Mouse (Mus musculus) testis, postnatal 10 days (tissue): Measurements from ENCODE around the gene Rnf121.

ENCODE experiments used
- DNase-seq: peaks from one replicate; pipeline ENCODE4 v3.0.0; 2021; ENCODE audit warnings: low spot score

Gene Rnf121

DNA sequence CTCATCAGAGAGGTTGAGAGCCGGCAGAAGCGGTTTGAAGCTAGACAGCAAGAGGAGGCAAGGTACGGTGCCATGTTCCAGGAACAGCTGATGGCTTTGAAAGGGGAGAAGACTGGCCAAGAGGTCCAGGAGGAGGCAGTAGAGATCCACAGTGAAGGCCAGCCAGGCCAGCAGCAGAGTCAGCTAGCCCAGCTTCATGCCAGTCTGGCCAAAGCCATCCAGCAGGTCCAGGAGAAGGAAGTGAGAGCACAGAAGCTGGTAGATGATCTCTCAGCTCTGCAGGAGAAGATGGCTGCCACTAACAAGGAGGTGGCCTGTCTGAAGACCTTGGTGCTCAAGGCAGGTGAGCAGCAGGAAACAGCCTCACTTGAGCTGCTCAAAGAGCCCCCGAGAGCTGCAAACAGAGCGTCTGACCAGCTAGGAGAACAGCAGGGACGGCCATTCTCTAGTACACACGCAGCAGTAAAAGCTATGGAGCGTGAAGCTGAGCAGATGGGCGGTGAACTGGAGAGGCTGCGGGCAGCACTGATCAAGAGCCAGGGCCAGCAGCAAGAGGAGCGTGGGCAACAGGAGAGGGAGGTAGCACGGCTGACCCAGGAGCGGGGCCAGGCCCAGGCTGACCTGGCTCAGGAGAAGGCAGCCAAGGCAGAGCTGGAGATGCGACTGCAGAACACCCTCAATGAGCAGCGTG is 65.7 kb downstream of the Rnf121 start:
- no peak for DNase-seq

DNA sequence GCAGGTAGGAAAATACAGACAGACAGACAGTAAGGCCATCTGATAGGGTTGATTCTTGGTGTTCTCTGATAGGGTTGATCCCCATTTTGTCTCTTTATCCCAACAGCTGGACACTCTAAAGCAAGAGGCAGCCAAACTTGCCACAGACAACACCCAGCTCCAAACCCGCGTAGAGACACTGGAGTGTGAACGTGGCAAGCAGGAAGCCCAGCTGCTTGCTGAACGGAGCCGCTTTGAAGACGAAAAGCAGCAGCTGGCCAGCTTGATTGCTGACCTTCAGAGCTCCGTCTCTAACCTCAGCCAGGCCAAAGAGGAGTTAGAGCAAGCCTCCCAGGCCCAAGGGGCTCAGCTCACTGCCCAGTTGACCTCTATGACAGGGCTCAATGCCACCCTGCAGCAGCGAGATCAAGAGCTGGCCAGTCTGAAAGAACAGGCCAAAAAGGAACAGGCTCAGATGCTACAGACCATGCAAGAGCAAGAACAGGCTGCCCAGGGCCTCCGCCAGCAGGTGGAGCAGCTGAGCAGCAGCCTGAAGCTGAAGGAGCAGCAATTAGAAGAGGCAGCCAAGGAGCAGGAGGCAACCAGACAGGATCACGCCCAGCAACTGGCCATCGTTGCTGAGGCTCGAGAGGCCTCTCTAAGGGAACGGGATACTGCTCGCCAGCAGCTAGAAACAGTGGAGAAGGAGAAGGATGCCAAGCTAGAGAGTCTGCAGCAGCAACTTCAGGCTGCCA is 66.9 kb downstream of the Rnf121 start:
- peak; percentile 93 for DNase-seq

DNA sequence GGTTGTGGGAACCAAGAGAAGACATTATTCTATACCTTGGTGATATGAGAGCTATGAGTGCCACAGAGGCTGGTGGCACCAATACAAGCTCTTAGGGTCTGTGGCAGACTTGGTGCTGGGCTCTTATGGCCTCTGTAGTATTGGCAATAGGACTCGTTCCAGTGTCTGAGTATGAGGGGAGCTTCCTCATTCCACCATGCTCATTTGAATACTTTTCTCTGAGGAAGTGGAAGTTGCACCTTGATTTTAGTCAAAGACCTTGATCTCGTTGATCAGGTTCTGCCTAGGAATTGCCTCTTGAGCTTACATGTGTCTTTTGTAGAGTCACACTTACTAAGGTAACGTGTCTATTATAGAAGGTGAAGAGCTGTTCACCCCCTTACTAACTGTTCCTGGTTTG is 71.0 kb downstream of the Rnf121 start:
- no peak for DNase-seq

DNA sequence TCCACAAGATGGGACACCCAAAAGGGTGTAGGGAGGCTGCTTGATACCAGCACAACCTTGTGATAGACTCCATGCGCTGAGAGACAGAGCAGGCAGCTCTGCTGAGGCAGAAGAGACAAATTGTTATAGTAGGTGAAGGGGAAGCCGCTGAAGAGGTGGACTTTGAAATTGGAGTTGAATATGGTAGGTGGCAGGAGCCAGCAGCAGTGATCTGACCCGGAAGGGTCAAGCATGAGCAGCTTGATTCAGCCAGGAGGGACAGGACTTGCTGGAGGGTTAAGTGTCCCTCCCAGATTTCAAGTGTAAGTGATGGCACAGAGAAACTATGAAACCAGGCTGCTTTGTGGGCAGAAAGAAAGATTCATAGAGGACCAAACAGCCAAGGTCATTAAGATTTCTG is 80.2 kb downstream of the Rnf121 start:
- DNase-seq = no peak

DNA sequence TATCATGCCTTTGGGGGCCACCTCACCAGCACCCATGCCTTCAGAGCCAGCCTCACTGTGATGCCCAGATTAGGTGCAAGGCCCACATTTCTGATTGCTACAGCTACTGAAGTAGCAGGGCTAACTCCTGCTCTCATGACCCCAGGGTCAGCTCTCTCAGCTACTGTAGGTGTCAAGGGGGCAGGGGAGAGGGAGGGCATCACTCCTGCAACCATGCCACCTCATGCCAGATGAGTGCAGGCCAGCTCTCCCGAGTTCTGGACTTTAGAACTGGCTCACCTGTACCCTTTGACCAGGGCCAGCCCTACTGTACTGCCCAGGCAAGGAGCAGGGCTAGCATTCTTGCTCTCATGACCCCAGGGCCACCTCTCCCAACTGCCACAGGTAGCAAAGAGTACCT is 82.5 kb downstream of the Rnf121 start:
- no peak for DNase-seq

DNA sequence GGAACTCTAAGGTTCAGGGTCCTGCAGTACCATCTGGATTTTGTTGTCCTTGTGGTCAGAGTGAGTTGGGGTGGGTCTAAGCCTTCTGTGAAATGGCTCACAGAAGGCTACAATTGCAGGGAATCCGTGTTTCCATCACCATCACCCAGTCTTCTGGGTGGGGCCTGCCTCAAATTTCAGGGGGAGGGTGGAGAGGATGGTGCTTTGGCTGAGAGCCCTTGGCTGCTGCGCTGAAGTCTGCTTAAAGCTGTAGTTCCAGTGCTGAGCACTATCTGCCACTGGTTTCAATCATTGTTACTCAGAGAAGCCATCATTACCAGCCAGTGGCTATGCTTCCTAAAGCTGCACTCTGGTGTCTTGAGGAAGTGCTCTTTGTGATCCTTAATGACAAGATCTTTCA is 90.8 kb downstream of the Rnf121 start:
- peak; percentile 53 for DNase-seq

DNA sequence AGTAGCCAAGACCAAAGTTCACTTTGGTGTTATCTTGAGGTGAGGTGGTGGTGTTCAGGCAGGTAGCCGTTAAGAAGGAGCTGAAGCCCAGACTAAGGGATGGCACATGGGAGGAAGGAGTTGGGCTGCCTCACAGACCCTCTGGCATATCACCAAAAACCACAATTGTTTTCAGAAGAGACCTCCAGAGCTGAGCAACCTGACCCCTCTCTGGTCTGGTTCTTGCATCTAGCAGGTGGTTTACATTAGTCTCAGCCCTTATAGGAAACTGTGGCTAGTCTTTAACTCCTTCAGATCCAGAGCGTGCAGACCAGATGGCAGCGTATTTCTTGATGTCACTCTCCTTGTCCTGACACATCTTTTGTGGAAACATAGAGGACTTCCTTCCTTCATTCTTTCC is 91.5 kb downstream of the Rnf121 start:
- no peak for DNase-seq

DNA sequence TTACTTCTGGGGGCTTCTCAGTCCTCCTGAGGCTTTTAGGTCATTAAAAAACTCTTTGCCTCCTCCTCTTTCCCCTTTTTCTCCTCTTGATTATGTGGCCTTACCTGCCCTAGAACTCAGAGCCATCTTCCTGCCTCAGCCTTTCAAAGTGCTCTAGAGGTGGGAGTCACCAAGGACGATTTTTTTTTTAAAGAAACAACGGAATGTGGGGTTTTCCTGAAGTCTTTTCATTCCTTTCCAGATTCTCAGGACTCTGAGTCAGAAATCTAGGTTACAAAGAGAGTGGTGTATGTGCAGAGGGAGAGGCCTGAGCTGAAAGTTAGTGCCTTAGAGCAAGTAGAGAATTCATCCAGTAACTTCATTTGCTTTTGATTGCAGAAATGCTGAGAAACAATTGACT is 93.5 kb downstream of the Rnf121 start:
- DNase-seq = no peak

DNA sequence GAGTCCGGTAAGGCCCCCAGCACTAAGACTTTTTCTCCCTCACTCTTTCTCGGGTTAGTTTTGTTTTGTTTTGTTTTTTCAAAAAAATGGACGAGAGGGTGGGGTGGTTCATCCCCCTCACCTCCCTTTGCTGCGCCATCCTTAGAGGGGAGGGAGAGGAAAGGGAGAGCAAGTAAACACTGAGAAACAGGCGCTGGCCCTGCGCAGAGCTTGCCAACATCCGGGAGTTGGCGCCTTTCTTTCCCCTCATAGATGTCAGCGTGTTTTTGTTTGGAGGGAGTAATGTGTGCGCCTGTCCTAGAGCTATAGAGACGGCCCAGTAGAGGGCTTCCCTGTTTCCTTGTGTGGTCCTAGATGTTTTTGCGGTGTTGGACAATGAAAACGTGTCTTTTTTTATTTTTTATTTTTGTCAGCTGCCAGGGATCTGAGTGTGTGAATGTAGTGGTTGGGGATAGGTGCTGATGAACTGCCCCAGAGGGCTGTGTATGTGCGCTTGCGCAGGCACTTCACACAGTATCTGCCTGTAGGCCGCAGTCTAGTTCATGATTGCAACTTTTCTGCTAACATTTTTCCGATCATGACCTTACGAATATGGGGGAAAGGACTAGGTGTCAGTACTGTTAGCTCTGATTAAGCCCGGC is 94.3 kb downstream of the Rnf121 start:
- peak; percentile 77 for DNase-seq

DNA sequence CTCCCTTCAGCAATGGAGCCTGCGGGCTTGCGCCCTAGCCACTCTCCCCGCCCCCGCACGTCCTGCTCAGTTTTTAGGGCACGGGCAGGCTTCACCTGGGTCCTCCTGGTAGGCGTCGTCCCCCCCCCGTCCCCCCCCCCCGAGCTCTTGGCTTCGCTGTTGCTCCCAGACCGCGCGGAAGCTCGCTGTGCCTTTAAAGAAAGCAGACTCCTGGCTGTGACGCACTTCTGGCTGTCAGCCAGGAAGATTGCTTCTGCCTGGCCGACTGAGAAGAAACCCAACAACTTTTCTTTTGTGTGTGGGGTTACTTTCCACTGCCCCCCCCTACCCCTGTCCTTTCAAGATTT is 94.9 kb downstream of the Rnf121 start:
- peak; percentile 93 for DNase-seq

DNA sequence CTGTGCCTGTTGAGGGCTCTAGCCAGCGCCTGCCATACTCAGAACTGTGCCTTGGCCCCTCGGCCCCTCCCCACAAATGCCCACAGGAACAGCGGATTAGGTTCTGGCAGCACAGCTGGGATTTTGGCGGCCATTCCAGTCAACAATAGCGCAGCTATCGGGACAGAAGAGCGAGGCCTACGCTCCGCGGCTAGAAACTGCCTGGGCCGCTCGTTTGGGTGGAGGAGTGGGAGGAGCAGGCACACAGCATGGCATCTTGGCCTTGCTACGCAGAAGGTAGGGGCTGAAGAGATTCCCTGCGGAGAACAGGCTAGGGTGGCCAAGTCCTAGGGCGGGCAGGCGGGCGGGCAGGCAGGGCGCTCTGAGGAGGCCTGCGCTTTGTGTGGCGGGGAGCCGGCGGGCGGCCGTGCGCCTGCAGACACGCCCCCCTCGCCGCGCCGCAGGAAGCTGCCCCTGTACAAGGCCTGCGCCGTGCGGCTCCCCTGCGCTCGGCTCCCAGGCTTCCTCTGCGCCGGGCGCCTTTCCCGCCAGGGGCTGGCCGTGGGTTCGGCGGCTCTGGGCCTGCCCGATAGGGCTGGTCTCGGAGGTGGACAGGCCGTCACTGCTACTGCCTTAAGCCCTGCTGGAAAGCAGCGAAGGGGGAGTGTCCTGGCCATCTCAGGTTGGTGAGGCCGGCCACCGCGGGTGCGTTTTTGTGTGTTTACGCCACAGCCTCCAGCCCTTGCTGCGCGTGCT is 95.4 kb downstream of the Rnf121 start:
- peak; percentile 90 for DNase-seq
